Mouse (Mus musculus) macrophage (primary cell): ENCODE data around the gene Ube2z. TPM values are rescaled to one million over a fixed set of nuclear protein-coding genes. Genes with fewer than 3 reads are reported as not detected.
A peak's percentile ranks its signal among the peaks of the same experiment; 100 is the strongest.

Experiments used
- H3K27ac ChIP-seq: fragments of 350-480 bp; formaldehyde crosslinking; 2 replicates; pipeline ENCODE4 v1.9.0; 2021
- H3K36me3 ChIP-seq: fragments of 350-480 bp; formaldehyde crosslinking; 2 replicates; pipeline ENCODE4 v1.9.0; 2021; ENCODE audit errors: inconsistent target
- H3K4me3 ChIP-seq: fragments of 350-480 bp; formaldehyde crosslinking; 2 replicates; pipeline ENCODE4 v1.9.0; 2021; ENCODE audit errors: inconsistent target
- H3K79me2 ChIP-seq: fragments of 350-480 bp; formaldehyde crosslinking; 2 replicates; pipeline ENCODE4 v1.9.0; 2021; ENCODE audit errors: inconsistent target
- WGBS: methylation state at CpG from one replicate; pipeline ENCODE4 v1.1.7; 2026; ENCODE audit warnings: inconsistent platforms; ENCODE audit not compliant: missing documents; 5-methylcytosine and 5-hydroxymethylcytosine counted together
- polyA plus RNA-seq: library from polyadenylated mRNA; stranded (reverse); fragments of 250-400 nt; gene quantifications from 3 replicates; pipeline ENCODE4 v1.2.4, GENCODE M21; 2018; ENCODE audit warnings: inconsistent platforms

The Ube2z gene
- polyA plus RNA-seq, 1 experiment from 2014 or later: 33.4 TPM

DNA sequence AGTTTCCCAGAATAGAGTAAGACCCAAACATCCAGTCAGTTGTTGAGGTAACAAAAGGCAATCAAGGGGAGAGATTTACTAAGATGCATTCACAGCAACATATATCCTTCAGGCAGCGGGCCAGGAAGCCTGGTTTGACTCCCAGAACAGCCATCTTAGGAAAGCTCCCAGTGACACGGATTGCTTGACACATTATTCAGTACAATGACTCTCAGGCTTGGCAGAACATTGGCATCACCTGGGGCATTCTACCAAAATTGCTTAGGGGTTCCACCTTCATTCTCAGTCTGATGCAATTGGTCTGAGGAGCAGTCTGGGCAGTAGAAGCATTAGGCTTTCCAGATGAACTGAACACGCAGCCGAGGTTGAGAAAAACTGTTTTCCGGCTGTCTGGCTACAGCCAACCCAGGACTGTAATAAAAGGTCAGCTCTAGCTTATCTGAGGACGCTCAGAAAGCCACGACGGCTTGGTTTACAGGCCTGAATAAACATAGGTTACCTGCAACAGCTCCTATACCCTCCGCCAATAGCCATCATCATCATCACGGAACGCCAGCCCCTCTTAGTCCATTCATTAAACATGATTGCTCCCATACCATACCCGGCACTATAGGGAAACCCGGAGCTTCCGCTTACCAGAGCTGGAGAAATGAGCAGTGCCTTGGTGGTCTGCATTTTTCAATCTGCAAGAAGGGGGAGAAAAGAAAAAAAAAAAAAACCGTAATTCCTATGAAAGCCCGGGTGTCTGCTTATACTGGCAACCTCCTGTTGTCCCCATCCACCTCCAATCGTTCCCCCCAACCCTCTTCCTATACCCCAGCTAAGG, 9.4 kb upstream of the Ube2z start:
- peak overlapping the region; percentile 54 for H3K27ac ChIP-seq

DNA sequence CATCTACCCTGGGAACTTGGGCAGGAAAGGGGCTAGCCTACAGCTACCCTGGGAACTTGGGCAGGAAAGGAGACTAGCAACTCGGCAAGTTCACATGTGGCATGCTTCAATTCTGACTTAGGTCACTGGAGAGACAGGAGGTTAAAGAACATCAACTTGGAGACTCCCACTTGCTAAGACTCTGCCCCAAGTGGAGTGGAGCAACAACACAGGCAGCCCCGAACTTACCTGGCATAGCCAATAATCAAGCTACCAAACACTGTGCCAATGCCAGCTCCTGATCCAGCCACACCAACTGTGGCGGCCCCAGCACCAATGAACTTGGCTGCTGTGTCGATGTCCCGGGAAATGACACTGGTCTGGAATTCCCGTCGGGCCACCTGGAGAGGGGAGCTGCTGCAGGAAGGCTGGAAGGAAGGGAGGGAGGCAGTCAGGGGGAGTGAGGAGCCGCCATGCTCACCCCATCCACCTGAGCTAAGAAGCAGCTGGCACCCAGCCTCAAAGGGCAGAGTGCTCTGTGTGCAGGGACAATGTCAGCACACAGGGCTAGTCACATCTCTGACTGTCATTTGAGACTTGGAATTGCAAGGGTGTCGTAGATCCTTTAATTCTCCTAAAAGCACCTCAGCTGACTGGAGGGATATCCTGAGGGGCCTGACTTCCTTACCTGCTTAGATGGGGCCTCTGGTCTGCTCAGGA, 8.3 kb upstream of the Ube2z start:
- no peak overlapping the region for H3K4me3 ChIP-seq
- H3K36me3 ChIP-seq: peaks cover 6% of the 10 kb centered on the region
- H3K79me2 ChIP-seq: peaks cover 25% of the 10 kb centered on the region
- H3K27ac ChIP-seq: no peak overlapping the region
- 98% methylated on average over 5 of the region's 9 CpGs for WGBS

More for the DNA sequence above, 9.4 kb upstream of the Ube2z start:
- Histone ChIP-seq H3K4me3 (peak overlapping the region; percentile 74), H3K79me2 (peaks cover 25% of the 10 kb centered on the region), H3K36me3 (peaks cover 6% of the 10 kb centered on the region)
- 26% methylated on average over 14 of the region's 17 CpGs for WGBS

DNA sequence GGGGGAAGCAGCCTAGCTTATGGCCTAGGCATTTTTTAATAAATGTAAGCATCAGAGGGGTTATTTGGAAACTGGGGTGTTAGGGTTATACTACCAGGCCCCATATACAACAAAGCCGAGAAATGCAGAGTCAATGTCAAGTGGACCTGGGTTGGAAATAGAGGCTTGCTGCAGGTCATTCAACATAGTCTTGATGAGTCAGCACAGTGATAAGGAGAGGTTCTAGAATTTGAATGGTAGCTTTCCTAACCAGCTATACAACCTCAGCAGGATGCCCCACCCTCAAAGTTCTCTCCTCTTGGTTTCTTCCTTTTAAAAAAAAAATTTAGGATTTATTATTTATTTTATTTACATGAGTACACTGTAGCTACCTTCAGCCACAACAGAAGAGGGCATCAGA, 5.8 kb upstream of the Ube2z start:
- Histone ChIP-seq H3K79me2 (peaks cover 25% of the 10 kb centered on the region), H3K36me3 (peaks cover 6% of the 10 kb centered on the region), H3K4me3 (no peak overlapping the region), H3K27ac (no peak overlapping the region)
- 75% methylated on average over 1 of the region's 1 CpGs for WGBS

DNA sequence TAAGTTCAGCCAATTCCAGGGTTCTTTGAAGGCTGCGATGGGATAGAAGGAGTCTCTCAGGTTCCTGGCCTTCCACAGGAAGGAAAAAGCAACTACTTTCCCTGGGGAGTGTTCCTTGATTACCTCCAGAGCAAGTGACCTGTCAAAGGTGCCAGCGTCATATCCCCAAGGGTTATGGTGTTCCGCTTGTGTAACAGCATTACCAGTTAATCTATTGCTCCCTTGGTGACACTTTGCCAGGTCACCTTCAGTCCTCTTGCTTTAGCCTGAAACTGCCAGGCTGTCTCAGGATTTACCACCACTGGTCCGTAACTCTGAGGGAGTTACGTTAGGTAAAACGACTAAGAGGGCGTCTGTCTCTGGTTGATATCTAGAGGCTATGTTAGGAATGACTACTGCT, 5.2 kb upstream of the Ube2z start:
- H3K36me3 ChIP-seq: peaks cover 6% of the 10 kb centered on the region
- H3K79me2 ChIP-seq: peaks cover 24% of the 10 kb centered on the region
- H3K4me3 ChIP-seq: no peak overlapping the region
- no peak overlapping the region for H3K27ac ChIP-seq
- WGBS: 96% methylated on average over 7 of the region's 7 CpGs

DNA sequence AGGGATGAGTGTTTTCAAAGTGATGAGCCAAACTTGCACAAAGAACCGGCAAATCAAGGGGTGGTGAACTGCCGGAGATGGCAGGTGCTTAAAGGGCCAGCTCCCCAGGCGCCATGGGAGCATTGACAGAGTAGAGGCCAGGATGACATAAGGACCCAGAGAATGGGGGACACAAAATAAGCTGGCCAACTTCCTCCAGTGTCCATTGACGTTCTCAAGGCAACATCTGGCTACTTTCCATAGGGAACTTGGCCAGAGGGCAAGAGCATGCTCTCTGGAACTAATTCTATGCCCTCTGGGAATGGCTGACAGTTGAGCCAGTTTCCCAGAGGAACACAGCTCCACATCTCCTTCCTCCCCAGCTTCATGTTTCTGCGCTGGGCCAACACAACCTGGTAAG, 3.0 kb upstream of the Ube2z start:
- Histone ChIP-seq H3K27ac (no peak overlapping the region), H3K79me2 (peaks cover 19% of the 10 kb centered on the region), H3K4me3 (no peak overlapping the region), H3K36me3 (peaks cover 6% of the 10 kb centered on the region)
- 85% methylated on average over 5 of the region's 5 CpGs for WGBS

DNA sequence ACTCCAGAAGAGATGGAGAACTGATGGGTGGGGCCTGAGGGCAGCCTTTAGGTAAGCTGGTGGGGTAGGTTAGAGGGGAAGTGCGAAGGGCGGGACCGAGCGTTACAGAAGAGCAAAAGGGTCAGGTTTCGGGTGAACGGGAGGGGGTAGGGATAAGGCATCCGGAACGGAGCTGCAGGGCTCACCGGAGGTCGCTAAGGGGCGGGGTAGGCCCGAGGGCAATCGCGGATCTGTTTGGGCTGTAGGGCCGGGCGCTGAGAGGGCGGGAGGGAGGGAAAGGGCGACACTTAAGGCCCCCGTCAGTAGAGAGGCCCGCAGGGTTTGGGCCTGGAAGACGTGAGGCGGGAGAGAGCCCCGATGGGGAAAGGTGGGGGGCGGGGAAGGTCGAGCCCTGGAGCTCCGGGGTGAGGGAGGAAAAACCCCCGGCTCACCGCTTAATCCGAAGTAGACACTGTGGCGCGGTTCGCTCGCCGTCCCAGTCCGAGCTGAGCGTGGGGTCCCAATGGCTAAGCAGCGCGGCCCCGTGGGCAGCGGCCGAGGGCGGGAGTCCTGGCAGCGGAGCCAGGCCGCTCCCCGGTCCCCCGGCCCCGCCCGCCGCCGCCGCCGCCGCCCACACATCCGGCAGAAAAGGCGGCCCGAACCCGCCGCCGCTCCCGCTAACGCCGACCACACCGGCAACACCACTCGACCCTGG, 520 bp downstream of the Ube2z start:
- under 1% methylated on average over 44 of the region's 64 CpGs for WGBS
- peaks cover 11% of the 10 kb centered on the region for H3K36me3 ChIP-seq
- peak overlapping the region; percentile 76 for H3K4me3 ChIP-seq
- peak overlapping the region; percentile 29 for H3K27ac ChIP-seq
- peaks cover 52% of the 10 kb centered on the region for H3K79me2 ChIP-seq

DNA sequence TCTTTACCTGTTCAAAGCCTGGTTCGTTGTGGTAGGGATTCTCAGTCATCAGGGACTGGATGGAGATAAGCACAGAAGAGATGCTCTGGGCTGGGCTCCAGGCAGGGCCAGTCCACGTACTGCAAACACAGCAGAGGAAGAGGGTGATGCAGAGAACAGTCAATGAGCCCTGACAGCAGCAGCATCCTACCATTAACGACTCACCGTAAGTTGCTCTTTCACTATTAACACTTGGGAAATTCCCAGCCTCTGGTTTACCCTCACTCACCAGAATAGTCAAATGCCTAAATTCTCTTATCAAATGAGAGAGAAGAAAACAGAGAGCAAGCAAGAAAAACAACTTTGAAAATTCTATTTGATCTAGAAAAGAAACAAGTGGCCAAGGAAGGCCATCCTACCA, 6.9 kb downstream of the Ube2z start:
- Histone ChIP-seq H3K79me2 (peaks cover 88% of the 10 kb centered on the region), H3K27ac (no peak overlapping the region), H3K4me3 (no peak overlapping the region), H3K36me3 (peaks cover 58% of the 10 kb centered on the region)
- 91% methylated on average over 4 of the region's 4 CpGs for WGBS

DNA sequence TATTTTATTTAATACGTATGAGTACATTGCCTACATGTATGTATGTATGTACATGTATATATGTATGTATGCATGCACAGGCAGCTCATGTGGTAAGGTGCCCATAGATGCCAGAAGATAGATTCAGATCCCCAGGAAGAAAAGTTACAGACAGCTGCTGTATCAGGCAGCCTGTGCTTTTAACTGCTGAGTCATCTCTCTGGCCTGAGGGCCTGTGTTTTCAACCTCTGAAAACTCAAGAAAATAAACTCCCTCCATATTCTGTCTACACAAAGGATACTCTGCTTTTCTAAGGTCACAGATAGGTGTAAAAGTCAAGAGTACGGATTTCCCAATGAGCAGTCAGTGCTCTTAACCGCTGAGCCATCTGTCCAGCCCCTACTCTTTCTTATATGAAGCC, 14.3 kb downstream of the Ube2z start:
- Histone ChIP-seq H3K36me3 (peaks cover 67% of the 10 kb centered on the region), H3K27ac (no peak overlapping the region), H3K79me2 (peaks cover 25% of the 10 kb centered on the region; the same call in 1 of the 2 replicates), H3K4me3 (no peak overlapping the region)
- 100% methylated on average over 3 of the region's 3 CpGs for WGBS

DNA sequence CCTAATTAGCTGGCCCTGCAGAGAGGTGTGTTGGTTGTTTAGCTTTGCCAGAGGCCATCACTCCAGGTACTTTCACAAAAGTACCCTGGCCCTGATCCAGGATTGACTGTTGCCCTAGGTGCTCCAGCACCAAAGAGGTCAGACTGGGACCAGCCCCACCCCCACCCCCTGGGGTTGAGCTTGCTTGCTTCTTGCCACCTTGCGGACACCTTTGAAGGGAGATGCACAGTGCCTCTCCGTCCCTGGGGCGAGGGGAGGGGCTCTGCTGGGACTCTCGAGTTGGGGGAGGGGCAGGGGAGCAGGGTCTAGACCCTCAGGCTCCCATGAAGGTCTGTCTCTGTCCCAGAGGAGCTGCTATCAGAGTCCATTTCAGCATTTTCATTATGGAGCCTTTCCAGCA, 15.2 kb downstream of the Ube2z start:
- no peak overlapping the region for H3K27ac ChIP-seq
- WGBS: 93% methylated on average over 4 of the region's 4 CpGs
- H3K4me3 ChIP-seq: no peak overlapping the region
- H3K36me3 ChIP-seq: peaks cover 66% of the 10 kb centered on the region
- H3K79me2 ChIP-seq: peaks cover 18% of the 10 kb centered on the region; the same call in 1 of the 2 replicates

DNA sequence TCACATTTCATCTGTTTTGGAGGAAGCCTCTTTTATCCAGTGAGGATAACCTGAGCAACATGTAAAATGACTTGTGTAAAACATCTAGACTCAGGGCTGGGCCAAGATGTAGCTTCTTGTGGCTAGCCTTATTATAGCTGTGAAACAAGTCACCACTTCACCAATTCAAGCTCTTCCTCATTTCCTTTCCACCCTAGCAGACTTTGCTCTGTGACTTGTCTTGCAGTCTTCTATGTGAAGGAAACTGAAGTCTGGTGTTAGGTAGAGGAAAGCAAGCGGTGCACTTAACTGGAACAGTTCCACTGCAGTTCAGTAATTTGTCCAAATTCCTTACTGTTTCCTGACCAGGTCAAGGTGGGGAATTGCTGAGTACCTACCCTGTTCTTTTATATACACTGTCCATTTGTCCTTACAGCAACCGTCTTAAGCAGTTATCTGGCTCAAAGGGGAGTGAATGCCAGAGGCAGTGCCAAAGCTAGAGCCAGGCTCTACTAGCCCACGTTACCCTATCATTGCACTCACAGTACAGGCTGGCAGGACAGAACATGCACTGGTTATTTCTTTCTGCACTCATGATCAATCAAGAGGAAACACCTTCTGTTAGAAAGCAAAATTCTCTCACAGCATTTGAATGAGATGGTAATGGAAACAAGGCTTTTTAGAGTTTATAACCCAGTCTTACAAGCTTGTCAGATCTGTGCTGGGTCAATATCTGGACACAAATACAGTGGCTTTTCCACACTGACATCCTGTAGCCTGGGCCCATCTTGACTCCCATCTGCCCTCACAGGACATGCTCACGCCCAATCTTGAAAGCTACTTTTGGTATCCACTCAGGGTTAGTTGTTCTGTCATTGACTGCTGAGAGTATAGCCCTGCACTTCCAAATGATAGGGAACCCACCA, 17.5 kb downstream of the Ube2z start:
- H3K79me2 ChIP-seq: peaks cover 3% of the 10 kb centered on the region; the same call in 1 of the 2 replicates
- H3K4me3 ChIP-seq: no peak overlapping the region
- WGBS: 90% methylated on average over 4 of the region's 4 CpGs
- H3K36me3 ChIP-seq: peaks cover 63% of the 10 kb centered on the region
- no peak overlapping the region for H3K27ac ChIP-seq

DNA sequence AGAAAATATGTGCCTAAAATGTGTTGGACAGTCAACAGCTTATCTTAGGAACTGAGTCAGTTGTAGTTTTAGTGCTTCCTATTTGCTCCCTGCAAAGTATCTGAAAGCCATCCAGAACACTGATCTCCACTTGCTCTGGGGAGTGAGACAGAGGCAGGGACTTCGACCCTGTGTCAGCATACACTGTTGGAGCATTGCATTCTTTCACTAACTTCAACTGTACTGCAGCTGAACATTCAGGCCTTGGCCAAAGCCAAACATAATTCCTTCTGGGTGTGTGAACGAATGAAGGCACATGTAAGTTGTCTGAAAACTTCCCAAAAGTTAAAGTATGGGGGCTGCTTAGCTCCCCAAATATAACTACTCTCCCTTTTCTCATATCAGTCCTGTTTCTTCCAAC, 18.4 kb downstream of the Ube2z start:
- Histone ChIP-seq H3K27ac (no peak overlapping the region), H3K4me3 (no peak overlapping the region), H3K79me2 (no peaks in the 10 kb centered on the region), H3K36me3 (peaks cover 62% of the 10 kb centered on the region)
- WGBS: 90% methylated on average over 2 of the region's 2 CpGs

DNA sequence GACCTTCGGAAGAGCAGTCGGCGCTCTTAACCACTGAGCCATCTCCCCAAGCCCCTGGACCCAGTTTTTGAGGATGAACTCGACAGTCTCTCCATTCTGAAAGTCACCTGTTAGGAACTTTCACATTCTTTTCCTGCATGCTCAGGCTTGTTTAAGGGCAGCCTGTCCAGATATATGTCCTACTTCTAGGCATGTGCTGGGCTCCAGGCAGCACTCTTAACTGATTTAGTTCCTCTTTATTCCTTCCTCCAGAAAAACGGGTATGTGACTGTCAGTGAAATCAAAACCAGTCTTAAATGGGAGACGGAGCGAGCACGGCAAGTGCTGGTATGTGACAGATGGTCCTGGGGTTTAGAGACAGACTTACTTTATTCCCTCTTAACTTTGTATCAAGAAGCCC, 19.2 kb downstream of the Ube2z start:
- Histone ChIP-seq H3K27ac (no peak overlapping the region), H3K4me3 (no peak overlapping the region), H3K79me2 (no peaks in the 10 kb centered on the region), H3K36me3 (peaks cover 58% of the 10 kb centered on the region)
- WGBS: 68% methylated on average over 5 of the region's 8 CpGs

DNA sequence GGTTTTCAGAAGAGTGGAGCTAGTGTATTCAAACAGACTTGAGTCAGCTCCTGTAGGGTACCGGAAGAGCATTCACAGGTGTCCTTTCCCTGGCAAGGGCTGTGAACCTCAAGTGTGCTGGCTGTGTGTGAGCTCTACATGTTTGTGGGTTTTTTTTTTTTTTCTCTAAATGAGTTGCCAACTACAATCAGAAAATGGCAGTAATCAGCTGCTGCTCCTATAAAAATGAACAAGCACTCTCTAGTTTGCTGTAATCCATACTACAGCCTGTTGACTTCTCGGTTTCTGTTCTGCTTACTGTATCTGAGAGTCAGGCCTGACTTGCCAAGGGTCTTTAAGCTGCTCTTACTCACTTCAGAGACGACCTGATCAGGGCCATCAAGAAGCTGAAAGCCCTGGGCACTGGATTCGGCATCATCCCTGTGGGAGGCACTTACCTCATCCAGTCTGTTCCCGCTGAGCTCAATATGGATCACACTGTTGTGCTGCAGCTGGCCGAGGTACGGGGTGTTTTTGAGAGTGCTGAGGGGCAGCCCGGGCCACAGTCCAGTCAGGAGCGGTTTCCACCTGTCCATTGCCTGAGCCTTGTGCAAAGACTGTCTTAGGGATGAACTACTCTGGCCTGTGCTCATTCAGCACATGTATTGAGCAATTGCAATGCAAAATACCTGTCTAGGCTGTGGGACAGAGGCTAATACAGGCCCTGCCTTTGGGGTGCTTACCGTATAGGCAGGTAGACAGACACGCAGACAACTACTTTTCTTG, 20.2 kb downstream of the Ube2z start:
- 90% methylated on average over 11 of the region's 11 CpGs for WGBS
- no peaks in the 10 kb centered on the region for H3K79me2 ChIP-seq
- no peak overlapping the region for H3K4me3 ChIP-seq
- H3K27ac ChIP-seq: no peak overlapping the region
- H3K36me3 ChIP-seq: peaks cover 55% of the 10 kb centered on the region
